Comparison of ENCODE assay signal across 17 mouse cellular contexts in the genomic region with DNA sequence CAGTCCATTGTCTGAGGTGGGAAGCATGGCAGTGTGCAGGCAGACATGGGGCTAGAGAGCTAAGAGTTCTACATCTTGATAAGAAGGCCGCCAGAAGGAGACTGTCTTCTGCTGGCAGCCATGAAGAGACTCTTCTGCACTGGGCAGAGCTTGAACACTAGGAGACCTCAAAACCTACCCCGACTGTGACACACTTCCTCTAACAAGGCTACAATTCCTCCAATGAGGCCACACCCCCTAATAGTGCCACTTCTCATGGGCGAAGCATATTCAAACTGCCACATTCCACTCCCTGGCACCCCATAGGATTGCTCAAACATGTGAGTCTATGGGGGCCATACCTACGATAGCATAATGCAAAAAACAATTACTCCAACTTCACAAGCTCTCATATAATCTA. TPM values are rescaled to one million over a fixed set of nuclear protein-coding genes. Genes with fewer than 3 reads are reported as not detected.
A peak's percentile ranks its signal among the peaks of the same experiment; 100 is the strongest.
DNase-seq lines count a peak whose midpoint lies in the region; ATAC-seq and TF ChIP-seq lines count a peak whose summit lies in the region.
"Had no signal": no experiment of that assay in that cellular context is flagged by ENCODE, and none has a peak within 500 bp of the region (broad histone marks: within the 10 kb centered on the region; RNA-seq: fewer than 3 reads in every experiment).

No protein-coding gene starts in this region.

- intact Hi-C loops in heart, postnatal 14 days (cut with DNase I), result no loop called here
- intact Hi-C loops in gastrocnemius, postnatal 14 days (cut with DNase I; ENCODE audit: low total_unique reads), result no loop called here

- H3K27me3 ChIP-seq in heart, embryonic 12.5 days (replicated peaks), result no peaks in the 10 kb centered on the region
- no peaks in the 10 kb centered on the region for H3K27me3 ChIP-seq in intestine, postnatal 0 days (replicated peaks; ENCODE audit: control insufficient read depth, insufficient read depth, low read length)
- H3K27me3 ChIP-seq: embryonic facial prominence, embryonic 12.5 days; forebrain, embryonic 15.5 days; hindbrain, embryonic 13.5 days had no signal

- no peak overlapping the region for H3K9ac ChIP-seq in heart, embryonic 12.5 days
- H3K9ac ChIP-seq in intestine, postnatal 0 days (ENCODE audit: low read depth, low read length), result no peak overlapping the region
- H3K9ac ChIP-seq: embryonic facial prominence, embryonic 12.5 days; forebrain, embryonic 15.5 days; hindbrain, embryonic 13.5 days had no signal

- no peaks in the 10 kb centered on the region for H3K4me1 ChIP-seq in heart, embryonic 12.5 days (replicated peaks)
- 0 out of 2 replicates have a peak, but pooled peaks cover 3% of the 10 kb centered on the region for H3K4me1 ChIP-seq in intestine, postnatal 0 days (replicated peaks; ENCODE audit: control insufficient read depth, insufficient read depth, low read length)
- H3K4me1 ChIP-seq: embryonic facial prominence, embryonic 12.5 days; forebrain, embryonic 15.5 days; hindbrain, embryonic 13.5 days had no signal

- no peak overlapping the region for H3K27ac ChIP-seq in heart, embryonic 12.5 days (ENCODE audit: poor library complexity, severe bottlenecking)
- no peak overlapping the region; the same call in 1 of the 2 replicates for H3K27ac ChIP-seq in intestine, postnatal 0 days (ENCODE audit: low read depth, low read length)
- H3K27ac ChIP-seq: embryonic facial prominence, embryonic 12.5 days; forebrain, embryonic 15.5 days; hindbrain, embryonic 13.5 days; hindbrain, postnatal 0 days had no signal

- no peak for DNase-seq in heart, postnatal 14 days
- DNase-seq in urinary bladder, postnatal 4 days (ENCODE audit: low spot score in 2 of 2), result no peak
- no peak for DNase-seq in gastrocnemius, postnatal 14 days
- DNase-seq: adrenal gland, adult 8-10 months; adrenal gland, postnatal 36 days; cerebellum, adult 11 months; cerebellum, adult 8-10 months; cerebellum, postnatal 14 days; heart, postnatal 10 days had no signal

- ATAC-seq in heart, embryonic 12.5 days (ENCODE audit: insufficient number of reproducible peaks, low FRiP score), result 0 out of 2 replicates have a peak, but pooled peaks have one; percentile 22
- ATAC-seq in common myeloid progenitor, adult 5-6 weeks (replicated peaks; ENCODE audit: low read depth, poor library complexity, severe bottlenecking), result 0 out of 2 replicates have a peak, but pooled peaks have one; percentile 8
- peak; percentile 71 for ATAC-seq in intestine, postnatal 0 days
- no peak for ATAC-seq in cerebellum, adult (ENCODE audit: insufficient number of reproducible peaks, low FRiP score, low TSS enrichment)
- ATAC-seq: forebrain, embryonic 15.5 days; hindbrain, postnatal 0 days had no signal

- TF ChIP-seq CTCF in intestine, postnatal 0 days (IDR thresholded peaks at IDR 0.05; ENCODE audit: low read depth), result no peak

- 89% methylated on average over 4 of the region's 4 CpGs for WGBS in heart, embryonic 12.5 days
- WGBS in intestine, postnatal 0 days, result 51% methylated on average over 4 of the region's 4 CpGs

- 0 out of 2 replicates have a peak, but pooled peaks cover 4% of the 10 kb centered on the region for H3K36me3 ChIP-seq in heart, embryonic 12.5 days
- no peaks in the 10 kb centered on the region for H3K36me3 ChIP-seq in intestine, postnatal 0 days (ENCODE audit: control insufficient read depth, insufficient read depth)
- H3K36me3 ChIP-seq: embryonic facial prominence, embryonic 12.5 days; forebrain, embryonic 15.5 days; hindbrain, embryonic 13.5 days had no signal

- no peaks in the 10 kb centered on the region for H3K9me3 ChIP-seq in heart, embryonic 12.5 days (replicated peaks)
- H3K9me3 ChIP-seq in intestine, postnatal 0 days (ENCODE audit: control insufficient read depth), result no peaks in the 10 kb centered on the region
- H3K9me3 ChIP-seq: embryonic facial prominence, embryonic 12.5 days; forebrain, embryonic 15.5 days; hindbrain, embryonic 13.5 days had no signal

- no peak overlapping the region for H3K4me3 ChIP-seq in heart, embryonic 12.5 days
- no peak overlapping the region for H3K4me3 ChIP-seq in intestine, postnatal 0 days (ENCODE audit: low read depth, low read length)
- H3K4me3 ChIP-seq: embryonic facial prominence, embryonic 12.5 days; forebrain, embryonic 15.5 days; hindbrain, embryonic 13.5 days had no signal

- no peak overlapping the region for H3K4me2 ChIP-seq in heart, embryonic 12.5 days
- peak overlapping the region; percentile 27; the same call in 1 of the 2 replicates for H3K4me2 ChIP-seq in intestine, postnatal 0 days (replicated peaks; ENCODE audit: low read depth)
- H3K4me2 ChIP-seq: embryonic facial prominence, embryonic 12.5 days; forebrain, embryonic 15.5 days; hindbrain, embryonic 13.5 days had no signal

RNA-seq across cellular contexts. Expression of a gene that starts 10.3 kb away (rescaled TPM):
- 22.1 and 23.8 TPM in 2 replicates for polyA plus RNA-seq in heart, embryonic 12.5 days (2016; fragmentation: Nextera tagmentation; extraction: Ambion mirVana)
- total RNA-seq in heart, postnatal 14 days (2021), result 10 to 100 TPM; 31.7 TPM
- 40.1 and 48.6 TPM in 2 replicates for total RNA-seq in common myeloid progenitor, adult 5-6 weeks (2017)
- 20.6 and 21.3 TPM in 2 replicates for polyA plus RNA-seq in intestine, postnatal 0 days (2015; fragmentation: Nextera tagmentation; extraction: Ambion mirVana)
- total RNA-seq in gastrocnemius, postnatal 14 days (2021), result 10 to 100 TPM; 16.7 to 20.7 TPM
